ENCODE assay signal across 7 mouse cellular contexts in genomic region chr1:66847506-66847905, GRCm38 (mm10). TPM values are rescaled to one million over a fixed set of nuclear protein-coding genes. Genes with fewer than 3 reads are reported as not detected.
DNase-seq lines count a peak whose midpoint lies in the region; ATAC-seq and TF ChIP-seq lines count a peak whose summit lies in the region.

No protein-coding gene starts in this region.

- no peak for ATAC-seq in Patski
- ATAC-seq in megakaryocyte progenitor cell, adult 5-6 weeks (replicated peaks; ENCODE audit: poor library complexity): peak; percentile 49; the same call in 1 of the 2 replicates

- peak; percentile 46 for DNase-seq in kidney, postnatal 10 days
- no peak for DNase-seq in kidney, adult 18-20 months
- DNase-seq in CD4-positive helper T cell, adult 2 months (ENCODE audit: low read depth, low spot score): peak; percentile 40
- no peak for DNase-seq in Patski (ENCODE audit: low read depth, low spot score)
- no peak for DNase-seq in adrenal gland, postnatal 25 days
- DNase-seq in ovary, adult 18-20 months (ENCODE audit: low spot score): no peak

- CTCF ChIA-PET in Patski (lab: Charles Lee): interaction anchor here (1.3 to 1.9 kb wide), 3 partner anchors 26 to 171 kb away, joined by 4 to 6 read pairs (median 4); no protein-coding TSS in a partner anchor

- in situ Hi-C loops in Patski (cut with MboI; ENCODE audit: low pct_unique_long_range_greater_than_20kb): no loop called here

- TF ChIP-seq CTCF in Patski (IDR thresholded peaks at IDR 0.05): peak; percentile 28

- POLR2A ChIA-PET in Patski (lab: Charles Lee): no interaction called here

- no peaks in the 10 kb centered on the region for H3K27me3 ChIP-seq in Patski

RNA-seq across cellular contexts. Expression of gene Acadl, which starts 15.6 kb away (rescaled TPM):
- 220 TPM for polyA plus RNA-seq in Patski (2021)
- total RNA-seq in megakaryocyte progenitor cell, adult 5-6 weeks (2015): 82.3 and 89.0 TPM in 2 replicates
- 42.3 and 61.4 TPM in 2 replicates for total RNA-seq in megakaryocyte progenitor cell, adult 5-6 weeks (2017)
- total RNA-seq in adrenal gland, postnatal 25 days (2021): 444 and 484 TPM in 2 replicates

RNA-seq across cellular contexts. Expression of gene Kansl1l, which starts 30.1 kb away (rescaled TPM):
- 44.2 TPM for polyA plus RNA-seq in Patski (2021)
- total RNA-seq in megakaryocyte progenitor cell, adult 5-6 weeks (2015): 36.7 and 45.4 TPM in 2 replicates
- total RNA-seq in megakaryocyte progenitor cell, adult 5-6 weeks (2017): 24.2 and 28.1 TPM in 2 replicates
- total RNA-seq in adrenal gland, postnatal 25 days (2021): 25.5 and 26.3 TPM in 2 replicates

Comparison
In these comparisons a context has a peak if more than half of its experiments do, and no peak if none do; other contexts are left out.
1. DNase-seq: peak in kidney, postnatal 10 days (single experiment) and CD4-positive helper T cell, adult 2 months (single experiment); none in kidney, adult 18-20 months (single experiment), Patski (single experiment), adrenal gland, postnatal 25 days (single experiment) and ovary, adult 18-20 months (single experiment).